Mouse (Mus musculus): ENCODE results near the gene Myh14. TPM values are rescaled to one million over a fixed set of nuclear protein-coding genes. Genes with fewer than 3 reads are reported as not detected.
A peak's percentile ranks its signal among the peaks of the same experiment; 100 is the strongest.

Myh14 gene
- total RNA-seq, 1 experiment from 2014 or later, result not detected

DNA sequence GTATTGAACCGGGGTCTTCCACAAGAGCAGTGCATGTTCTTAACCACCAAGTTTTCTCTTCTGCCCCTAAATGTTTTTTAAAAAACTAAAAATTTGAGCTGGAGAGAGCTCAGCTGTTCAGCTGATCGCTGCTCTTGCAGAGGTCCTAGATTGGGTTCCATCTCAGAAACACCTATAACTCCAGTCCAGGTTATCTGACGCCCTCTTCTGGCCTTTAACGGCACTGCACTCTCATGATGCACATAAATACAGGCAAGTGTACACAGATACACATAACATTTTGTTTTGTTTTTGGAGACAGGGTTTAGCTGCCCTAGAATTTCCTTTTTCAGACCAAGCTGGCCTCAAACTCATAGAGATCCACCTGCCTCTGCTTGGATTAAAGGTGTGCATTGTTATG lies 3.9 kb upstream of the Myh14 start:
- ATAC-seq (replicated peaks; ENCODE audit: low read depth, poor library complexity, severe bottlenecking), result no peak

DNA sequence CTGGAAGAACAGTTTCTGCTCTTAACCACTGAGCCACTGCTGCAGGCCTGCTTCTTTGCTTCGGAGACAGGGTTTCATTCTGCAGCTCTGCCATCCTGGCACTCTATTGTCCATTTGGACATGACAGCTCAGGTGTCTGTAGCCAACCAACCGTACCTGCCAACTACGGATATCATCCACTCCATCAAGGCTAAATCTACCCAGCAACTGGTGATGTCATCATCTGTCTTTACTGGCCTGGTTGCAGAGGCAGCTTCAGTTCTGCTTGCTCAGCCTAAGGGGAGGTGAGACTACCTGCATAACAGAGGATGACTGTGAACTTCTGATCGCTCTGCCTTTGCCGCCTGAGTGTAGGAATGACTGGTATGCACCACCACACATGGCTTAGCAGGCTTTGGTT lies 1.6 kb upstream of the Myh14 start:
- no peak for ATAC-seq (replicated peaks; ENCODE audit: low read depth, poor library complexity, severe bottlenecking)

DNA sequence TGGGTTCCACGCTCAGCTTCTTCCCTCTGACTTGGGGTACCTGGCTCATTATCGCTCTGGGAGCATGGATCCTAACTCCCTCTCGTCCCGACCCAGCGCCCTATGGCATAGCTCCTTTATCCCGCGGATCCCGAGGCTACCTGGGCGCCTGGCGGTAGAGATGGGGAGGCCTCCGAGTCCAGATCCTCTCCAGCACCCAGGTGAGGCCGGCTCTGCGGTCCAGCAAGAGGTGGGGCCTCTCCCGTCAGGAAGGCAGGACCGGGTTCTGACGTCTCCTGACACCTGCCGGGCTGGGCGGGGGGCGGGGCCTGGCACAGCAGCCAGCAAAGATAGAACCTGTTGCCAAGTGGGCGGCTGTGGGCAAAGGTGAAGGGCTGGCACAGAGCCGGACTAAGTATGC lies 1.5 kb downstream of the Myh14 start:
- no peak for ATAC-seq (replicated peaks; ENCODE audit: low read depth, poor library complexity, severe bottlenecking)

DNA sequence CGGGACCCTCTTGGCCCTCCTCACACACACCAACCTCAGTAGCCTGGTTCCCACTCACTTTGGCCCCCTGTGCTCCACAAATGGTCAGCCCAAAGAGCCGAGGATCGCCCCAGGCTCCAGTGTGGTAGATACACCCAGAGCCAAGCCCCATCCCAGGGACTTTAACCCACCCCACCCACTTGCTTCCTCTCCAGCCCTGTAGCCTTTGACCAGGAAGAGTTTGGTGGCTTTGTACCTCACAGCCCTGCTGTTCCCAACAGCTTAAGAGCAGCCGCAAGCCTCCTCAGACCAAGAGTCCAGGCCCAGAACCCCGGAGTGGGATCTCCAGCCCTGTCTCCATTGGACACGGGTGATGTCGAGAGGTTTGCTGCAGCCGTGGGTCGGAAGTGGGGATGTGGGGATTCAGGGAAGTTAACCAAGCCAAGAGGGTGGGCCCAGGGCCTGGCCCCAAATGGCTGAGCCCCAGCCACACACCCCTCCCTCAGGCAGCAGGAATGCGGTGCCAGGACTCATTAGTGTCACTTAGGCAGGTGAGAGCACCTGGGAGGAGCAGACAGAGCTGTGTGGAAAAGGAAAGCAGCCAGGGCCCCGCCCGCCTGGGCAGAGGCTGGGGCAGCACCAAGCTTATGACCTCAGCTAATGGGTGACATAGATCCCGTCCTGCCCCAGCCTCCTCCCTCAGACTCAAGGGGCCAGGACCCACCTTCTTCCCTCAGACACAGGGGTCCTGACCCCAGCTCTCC lies 2.5 kb downstream of the Myh14 start:
- ATAC-seq (replicated peaks; ENCODE audit: low read depth, poor library complexity, severe bottlenecking), result no peak

DNA sequence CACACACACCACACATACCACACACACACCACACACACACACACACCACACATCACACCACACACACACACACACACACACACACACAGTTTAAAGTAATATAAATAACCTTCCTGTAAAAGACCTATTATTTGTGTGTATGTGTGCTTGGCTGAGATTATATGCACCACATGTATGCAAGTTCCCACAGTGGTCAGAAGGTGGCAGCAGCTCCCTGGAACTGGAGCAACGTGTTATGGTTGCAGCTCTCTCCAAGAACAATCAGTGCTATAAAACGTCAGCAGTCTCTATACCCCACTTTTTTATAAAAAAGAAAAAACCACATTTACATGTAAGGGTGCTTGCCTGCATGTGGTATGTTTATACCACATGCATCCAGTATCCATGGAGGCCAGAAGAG lies 4.2 kb downstream of the Myh14 start:
- ATAC-seq (replicated peaks; ENCODE audit: low read depth, poor library complexity, severe bottlenecking), result no peak

DNA sequence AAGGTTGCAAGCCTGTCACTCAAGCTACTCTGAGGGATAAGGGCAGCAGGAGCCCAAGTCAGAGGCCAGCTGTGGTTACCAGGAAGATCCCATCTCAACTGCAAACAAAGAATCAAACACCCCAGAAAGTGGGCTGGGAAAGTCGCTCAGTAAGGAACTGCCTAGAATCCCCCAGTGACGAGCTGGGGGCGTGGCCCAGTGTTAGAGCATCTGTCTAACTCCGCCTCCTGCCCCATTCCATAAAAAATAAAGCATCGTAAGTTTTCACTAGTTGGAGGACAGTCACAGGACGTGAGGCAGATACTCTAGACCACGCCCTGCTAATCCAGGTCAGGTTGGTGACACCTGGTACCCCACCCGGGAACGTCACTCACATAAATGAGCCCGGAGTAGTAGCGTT lies 5.9 kb downstream of the Myh14 start:
- no peak for ATAC-seq (replicated peaks; ENCODE audit: low read depth, poor library complexity, severe bottlenecking)

DNA sequence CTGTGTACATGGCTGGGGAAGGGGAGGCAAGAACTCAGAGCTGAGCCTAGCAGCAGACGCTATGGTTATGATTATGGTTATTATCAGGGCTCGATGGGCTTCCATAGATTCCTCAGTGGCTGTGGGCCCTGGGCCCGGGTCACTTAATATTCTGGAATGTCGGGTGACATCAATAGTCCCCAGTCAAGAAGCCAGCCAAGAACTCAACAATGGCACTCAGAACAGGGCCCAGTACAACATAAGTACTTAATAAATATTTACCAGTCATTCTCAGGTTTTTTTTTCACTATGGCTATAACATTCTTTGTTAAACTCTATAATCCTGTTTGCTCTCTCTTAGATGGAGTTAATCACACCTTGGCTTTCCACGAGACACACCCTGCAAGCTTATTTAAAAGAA lies 7.1 kb downstream of the Myh14 start:
- no peak for ATAC-seq (replicated peaks; ENCODE audit: low read depth, poor library complexity, severe bottlenecking)

DNA sequence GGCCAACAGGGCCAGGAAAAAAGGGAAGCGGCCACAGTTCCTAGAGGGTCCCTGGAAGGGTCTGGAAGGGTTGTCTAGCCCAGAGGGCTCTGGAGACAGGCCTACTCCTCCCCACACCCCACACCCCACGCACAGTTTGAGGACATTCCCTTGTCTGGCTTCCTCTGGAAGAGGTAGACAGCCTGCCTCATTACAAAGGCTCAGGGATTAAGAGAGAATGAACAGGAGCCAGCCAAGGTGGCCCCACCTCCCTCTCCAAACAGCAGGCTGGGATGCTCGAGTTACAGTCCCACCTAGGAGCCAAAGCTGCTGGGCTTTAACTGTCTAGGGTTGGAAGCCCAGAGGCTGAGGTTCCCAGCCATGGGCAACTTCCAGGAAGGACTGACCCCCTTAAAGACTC lies 8.1 kb downstream of the Myh14 start:
- no peak for ATAC-seq (replicated peaks; ENCODE audit: low read depth, poor library complexity, severe bottlenecking)

DNA sequence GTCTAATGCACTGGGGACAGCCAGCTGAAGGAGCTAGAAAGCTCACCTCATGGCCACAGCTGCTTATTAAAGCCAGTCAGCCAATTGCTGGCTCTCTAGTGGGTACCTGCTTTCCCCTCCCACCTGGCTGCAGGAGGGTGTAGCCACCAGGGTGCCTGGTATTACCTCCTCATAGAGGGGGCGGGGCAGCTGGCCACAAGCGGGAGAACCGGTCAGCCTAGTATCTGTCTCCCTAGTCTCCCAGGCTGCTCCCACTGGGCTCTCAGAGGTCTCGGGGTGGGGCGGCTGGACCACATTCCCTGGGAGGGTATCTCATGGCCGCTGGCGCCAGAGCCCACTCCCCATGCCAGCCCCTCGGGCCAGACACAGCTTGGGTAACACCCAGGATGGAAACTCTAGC lies 8.5 kb downstream of the Myh14 start:
- no peak for ATAC-seq (replicated peaks; ENCODE audit: low read depth, poor library complexity, severe bottlenecking)

DNA sequence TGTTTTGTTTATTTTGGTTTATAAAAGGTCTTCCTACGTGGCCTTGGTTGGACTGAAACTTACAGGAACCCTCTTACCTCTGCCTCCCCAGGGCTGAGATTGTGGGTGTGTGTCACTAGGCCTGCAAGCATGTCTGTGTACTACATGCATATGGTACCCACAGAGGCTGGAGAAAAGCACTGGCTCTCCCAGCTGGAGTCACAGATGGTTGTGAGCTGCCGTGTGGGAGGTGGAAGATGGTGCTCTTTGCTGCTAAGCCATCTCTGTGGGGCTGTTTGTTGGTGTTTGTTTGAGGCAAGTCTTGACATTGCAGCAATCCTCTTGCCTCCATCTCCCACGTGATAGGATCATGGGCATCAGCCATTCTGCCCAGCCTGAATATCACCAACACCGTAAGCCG lies 9.4 kb downstream of the Myh14 start:
- ATAC-seq (replicated peaks; ENCODE audit: low read depth, poor library complexity, severe bottlenecking), result no peak

DNA sequence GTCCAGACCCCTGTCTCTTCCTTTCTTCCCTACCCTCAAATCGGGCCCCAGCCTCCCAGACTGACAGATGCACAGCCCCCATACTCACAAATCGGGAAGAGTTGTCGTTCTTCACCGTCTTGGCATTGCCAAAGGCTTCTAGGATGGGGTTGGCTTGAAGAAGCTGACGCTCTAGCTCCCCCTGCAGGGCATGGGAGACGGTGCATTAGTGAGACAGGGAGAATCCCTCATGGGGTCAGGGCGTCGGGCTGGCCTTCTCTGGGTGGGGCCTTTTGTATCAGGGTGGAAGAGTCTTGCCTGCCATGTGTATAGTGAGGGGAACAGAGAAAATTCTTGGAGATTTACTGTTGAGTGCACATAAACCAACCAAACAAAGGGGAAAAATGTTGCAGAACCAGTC lies 15.1 kb downstream of the Myh14 start:
- ATAC-seq (replicated peaks; ENCODE audit: low read depth, poor library complexity, severe bottlenecking), result peak; percentile 89

DNA sequence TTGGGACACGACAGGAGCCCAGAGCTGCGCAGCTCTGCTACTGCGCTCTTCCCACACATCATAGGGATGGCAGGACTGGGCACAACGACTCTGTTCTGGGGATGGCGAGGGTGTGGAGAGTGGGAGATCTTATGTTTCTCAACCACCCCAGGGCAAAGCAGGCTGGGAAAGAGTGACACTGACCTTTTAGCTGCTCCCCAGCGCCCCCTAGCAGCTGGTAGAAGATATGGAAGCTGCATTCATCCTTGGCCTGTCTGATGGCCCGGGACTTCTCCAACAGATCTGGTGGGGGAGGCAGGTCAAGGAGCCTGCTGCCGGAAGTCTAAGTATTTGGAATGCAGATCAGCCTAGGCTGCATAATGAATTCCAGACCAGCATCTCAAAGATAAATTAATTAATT lies 16.9 kb downstream of the Myh14 start:
- ATAC-seq (replicated peaks; ENCODE audit: low read depth, poor library complexity, severe bottlenecking), result peak; percentile 62

DNA sequence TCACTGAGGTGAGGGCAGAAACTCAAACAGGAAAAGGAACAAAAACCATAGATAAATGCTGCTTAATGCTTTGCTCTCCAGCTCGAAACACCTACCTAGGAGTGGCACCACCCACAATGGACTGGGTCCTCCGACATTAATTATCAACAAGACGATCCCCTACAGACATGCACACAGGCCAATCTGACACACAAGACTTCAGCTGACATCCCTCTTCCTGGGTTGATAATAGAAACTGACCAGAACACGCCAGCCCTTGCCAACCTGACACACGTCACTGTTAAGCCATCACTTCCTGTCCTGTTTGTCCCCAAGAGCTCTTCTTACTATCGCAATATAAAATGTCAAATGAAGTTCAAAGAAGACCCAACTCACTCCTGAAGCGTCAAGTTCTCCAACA lies 19.2 kb downstream of the Myh14 start:
- ATAC-seq (replicated peaks; ENCODE audit: low read depth, poor library complexity, severe bottlenecking), result no peak

DNA sequence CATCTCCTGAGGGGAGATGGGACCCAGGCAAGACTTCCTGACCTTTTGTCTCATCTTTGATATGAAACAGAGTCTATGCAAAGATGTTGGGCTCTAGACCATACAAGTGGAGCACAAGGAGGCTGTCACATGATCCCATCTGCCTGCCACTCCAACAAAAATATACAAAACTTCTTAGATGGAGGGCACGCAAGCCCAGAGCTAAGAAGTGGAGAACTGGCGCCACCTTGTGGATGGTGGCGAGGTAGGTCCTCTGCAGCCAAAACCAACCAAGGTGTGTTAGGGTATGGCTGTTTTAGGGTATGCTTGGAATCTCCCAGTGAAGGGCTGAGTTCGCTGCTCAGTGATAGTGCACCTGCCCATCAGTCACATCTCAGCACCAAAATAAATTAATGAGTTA lies 20.7 kb downstream of the Myh14 start:
- peak; percentile 76 for ATAC-seq (replicated peaks; ENCODE audit: low read depth, poor library complexity, severe bottlenecking)

DNA sequence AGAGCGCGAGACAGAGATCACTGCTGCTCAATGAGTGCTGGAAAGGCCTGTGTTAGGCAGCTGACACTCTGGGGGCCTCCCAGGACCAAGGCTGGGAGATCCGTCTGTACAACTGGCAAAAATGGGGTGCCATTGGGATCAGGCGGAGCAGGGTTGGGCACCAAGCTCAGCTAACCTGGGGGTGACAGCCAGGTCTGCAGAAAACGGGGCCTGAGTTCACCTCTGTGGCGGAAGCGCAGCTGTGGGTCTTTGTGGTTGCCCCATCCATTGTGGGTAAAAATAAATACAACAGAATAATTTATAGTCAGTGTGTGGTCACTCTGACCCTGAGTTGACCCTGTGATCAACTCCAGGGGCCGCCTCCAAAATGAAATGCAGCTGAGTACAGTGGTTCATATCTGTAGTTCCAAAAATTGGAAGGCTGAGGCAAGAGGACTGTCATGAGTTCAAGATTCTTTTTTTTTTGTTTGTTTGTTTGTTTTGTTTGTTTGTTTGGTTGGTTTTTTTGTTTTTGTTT lies 21.5 kb downstream of the Myh14 start:
- ATAC-seq (replicated peaks; ENCODE audit: low read depth, poor library complexity, severe bottlenecking), result no peak

DNA sequence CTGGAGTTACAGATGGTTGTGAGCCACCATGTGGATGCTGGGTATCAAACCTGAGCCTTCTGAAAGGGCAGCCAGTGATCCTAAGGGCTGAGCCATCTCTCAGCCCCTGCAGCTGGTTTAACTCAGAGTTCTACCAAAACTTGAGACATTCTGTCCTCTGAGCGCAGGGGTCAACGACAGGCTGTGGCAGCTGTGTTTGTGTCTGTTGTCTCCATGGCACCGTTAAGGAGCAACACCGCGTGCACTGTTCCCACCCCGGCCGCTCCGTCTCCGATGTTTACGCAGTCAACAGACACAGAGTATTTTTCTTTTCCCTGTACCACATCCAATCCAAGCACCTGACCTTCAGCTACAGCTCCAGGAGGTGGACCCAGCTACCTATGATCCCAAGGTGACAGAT lies 22.9 kb downstream of the Myh14 start:
- ATAC-seq (replicated peaks; ENCODE audit: low read depth, poor library complexity, severe bottlenecking), result no peak

DNA sequence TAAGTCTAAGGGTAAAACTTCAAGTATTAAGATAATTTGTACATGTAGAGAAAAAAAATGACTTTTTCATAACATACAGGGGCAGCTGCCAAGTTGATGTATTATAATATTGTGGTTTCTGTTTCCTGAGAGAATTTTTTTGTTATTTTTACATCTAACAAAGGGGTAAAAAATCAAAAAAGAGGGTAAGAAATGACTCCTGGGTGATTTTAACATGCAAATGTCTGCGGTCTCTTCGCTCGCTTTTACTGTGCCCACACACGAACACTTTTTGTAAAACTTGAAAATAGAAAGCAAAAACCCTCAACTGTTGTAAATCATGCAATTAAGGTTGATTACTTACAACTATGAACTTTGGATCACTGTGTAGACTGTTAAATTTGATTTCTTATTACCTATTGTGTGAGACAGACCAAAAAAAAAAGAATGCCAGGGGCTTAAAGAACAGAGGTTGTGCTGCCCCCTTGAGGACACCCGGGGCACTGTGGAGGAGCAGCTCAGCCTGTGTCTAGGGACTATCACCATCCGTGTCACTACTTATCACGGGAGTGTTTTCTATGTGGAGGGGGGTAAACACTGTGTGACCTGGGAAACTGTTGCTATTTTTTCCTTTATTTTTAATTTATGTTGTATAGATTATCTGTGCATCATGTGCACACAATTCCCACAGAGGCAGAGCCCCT lies 23.5 kb downstream of the Myh14 start:
- peak; percentile 68 for ATAC-seq (replicated peaks; ENCODE audit: low read depth, poor library complexity, severe bottlenecking)

DNA sequence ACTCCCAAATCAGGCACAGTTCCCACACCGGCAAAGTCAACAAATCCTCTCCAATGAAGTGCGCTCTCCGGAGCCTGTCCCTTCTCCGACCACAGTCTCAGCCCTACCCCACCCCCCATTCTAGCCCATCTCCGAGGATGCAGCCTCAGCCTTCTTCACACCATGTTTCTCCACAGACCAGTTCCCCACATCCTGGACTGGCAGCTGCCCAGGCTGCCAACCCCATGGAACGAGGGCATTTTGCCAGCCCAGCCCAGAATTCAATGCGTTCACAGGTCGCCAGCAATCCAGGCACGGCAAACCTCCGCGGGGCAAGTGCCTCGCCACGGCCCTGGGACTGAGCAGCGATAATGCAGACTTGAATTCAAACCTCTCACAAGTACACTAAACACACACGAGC lies 24.7 kb downstream of the Myh14 start:
- ATAC-seq (replicated peaks; ENCODE audit: low read depth, poor library complexity, severe bottlenecking), result 0 out of 2 replicates have a peak, but pooled peaks have one; percentile 15

DNA sequence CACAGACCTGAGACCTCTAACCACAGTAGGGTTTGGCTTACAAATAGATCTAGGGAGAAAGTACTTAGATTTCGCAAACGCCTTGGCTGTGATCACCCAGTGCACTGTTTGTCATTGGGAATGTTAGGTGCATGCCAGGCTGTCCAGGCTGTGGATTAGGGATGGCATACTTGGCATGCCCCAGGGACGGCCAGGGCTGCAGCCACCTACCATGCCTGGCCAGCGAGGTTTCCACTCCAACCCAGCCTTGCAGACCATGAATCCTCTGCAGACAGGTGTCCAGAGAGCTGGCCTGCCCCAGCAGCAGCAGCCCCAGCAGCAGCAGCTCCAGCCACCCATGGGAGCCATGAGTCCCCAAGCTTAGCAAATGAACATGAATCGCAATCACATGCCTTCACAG lies 25.4 kb downstream of the Myh14 start:
- no peak for ATAC-seq (replicated peaks; ENCODE audit: low read depth, poor library complexity, severe bottlenecking)

DNA sequence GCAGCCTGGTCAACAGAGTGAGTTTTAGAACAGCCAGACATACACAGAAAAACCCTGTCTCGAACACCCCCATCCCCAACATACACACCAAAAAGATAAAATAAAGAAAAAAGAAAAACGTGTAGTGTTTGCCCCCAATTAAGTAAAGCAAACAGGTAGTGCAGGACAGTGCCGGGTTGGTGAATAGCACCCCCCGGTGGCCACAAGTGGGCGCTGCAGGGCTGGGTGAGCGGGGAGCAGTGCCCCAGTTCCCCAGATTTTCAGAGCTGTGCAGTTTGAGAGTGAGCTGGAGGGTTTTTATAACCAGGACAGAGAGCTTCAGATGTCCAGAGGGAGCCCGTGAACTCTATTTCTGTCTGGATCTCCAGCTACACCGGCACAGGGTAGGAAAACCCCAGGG lies 28.8 kb downstream of the Myh14 start:
- peak; percentile 75 for ATAC-seq (replicated peaks; ENCODE audit: low read depth, poor library complexity, severe bottlenecking)

DNA sequence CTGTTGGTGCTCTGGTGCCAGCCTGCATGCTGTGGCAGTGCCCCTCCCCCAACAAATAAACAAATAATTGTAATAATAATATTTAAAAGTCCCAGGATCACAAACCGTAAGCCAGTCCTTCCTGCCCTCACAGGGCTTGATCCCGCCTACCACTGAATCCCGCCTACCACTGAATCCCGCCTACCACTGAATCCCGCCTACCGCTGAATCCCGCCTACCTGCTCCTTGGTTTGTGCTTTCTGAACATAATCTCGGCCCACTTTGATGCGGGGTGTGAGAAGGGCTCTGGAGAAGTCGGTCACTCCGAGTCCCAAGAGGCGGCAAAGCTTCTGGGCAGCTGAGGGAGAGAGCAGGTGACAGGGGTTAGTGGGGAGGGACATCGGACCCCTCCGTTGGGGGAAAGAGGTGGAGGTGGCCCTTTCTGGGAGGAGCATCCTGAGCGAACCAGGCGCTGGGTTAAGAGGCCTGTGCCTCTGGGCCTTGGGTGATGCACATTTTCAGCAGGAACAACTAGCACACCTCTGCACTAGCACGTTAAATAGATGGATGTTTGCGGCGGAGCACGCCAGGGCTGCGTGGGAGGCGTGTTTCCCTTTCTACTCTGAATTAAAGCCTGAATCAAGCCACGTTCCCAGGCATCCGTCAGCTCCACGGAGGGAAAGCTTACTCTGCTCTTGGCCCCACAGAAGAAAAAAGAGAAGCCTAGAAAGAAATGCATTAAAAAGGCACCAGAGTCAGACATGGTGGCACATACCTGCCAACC lies 29.6 kb downstream of the Myh14 start:
- peak; percentile 22; the same call in 1 of the 2 replicates for ATAC-seq (replicated peaks; ENCODE audit: low read depth, poor library complexity, severe bottlenecking)
